Mouse (Mus musculus) limb, embryonic 11.5 days (tissue): ENCODE data around the gene Cul9. TPM values are rescaled to one million over a fixed set of nuclear protein-coding genes. Genes with fewer than 3 reads are reported as not detected.
A peak's percentile ranks its signal among the peaks of the same experiment; 100 is the strongest.

ENCODE experiments used
- ATAC-seq: fragments of 200-750 bp; cut with Nextera tagmentation; 2 replicates; pipeline ENCODE4 v1.8.0; 2017; ENCODE audit warnings: low read depth; ENCODE audit not compliant: insufficient number of reproducible peaks, low FRiP score, low TSS enrichment
- DNase-seq: peaks from one replicate; pipeline ENCODE4 v3.0.0-alpha.2; 2015; ENCODE audit warnings: low spot score
- H3K27ac ChIP-seq: fragments of 300-500 bp; sonication (generic); replicated peaks from 2 replicates; pipeline ENCODE4 v1.5.1; 2014; ENCODE audit warnings: low read depth, mild to moderate bottlenecking, low read length
- H3K27me3 ChIP-seq: fragments of 300-500 bp; sonication (generic); 2 replicates; pipeline ENCODE4 v1.6.1; 2014; ENCODE audit warnings: mild to moderate bottlenecking, low read length, mixed read lengths; ENCODE audit not compliant: control insufficient read depth, insufficient read depth
- H3K36me3 ChIP-seq: fragments of 300-500 bp; sonication (generic); 2 replicates; pipeline ENCODE4 v1.6.1; 2014; ENCODE audit warnings: mild to moderate bottlenecking, low read length, moderate library complexity, mixed read lengths; ENCODE audit not compliant: control insufficient read depth, insufficient read depth
- H3K4me1 ChIP-seq: fragments of 300-500 bp; sonication (generic); 2 replicates; pipeline ENCODE4 v1.6.1; 2014; ENCODE audit warnings: low read length, mixed read lengths; ENCODE audit not compliant: control insufficient read depth, insufficient read depth
- H3K4me2 ChIP-seq: fragments of 300-500 bp; sonication (generic); 2 replicates; pipeline ENCODE4 v1.6.1; 2014; ENCODE audit warnings: low read depth, mild to moderate bottlenecking, moderate library complexity; ENCODE audit not compliant: severe bottlenecking
- H3K4me3 ChIP-seq: fragments of 300-500 bp; sonication (generic); 2 replicates; pipeline ENCODE4 v1.5.1; 2014; ENCODE audit warnings: low read depth, low read length
- H3K9ac ChIP-seq: fragments of 300-500 bp; sonication (generic); 2 replicates; pipeline ENCODE4 v1.6.1; 2014; ENCODE audit warnings: mild to moderate bottlenecking, low read length
- H3K9me3 ChIP-seq: fragments of 300-500 bp; sonication (generic); 2 replicates; pipeline ENCODE4 v1.6.1; 2016; ENCODE audit warnings: low read length; ENCODE audit not compliant: control insufficient read depth
- WGBS: fragments of 180-500 bp; shearing (Covaris S2); extraction: QIAGEN DNeasy Blood & Tissue Kit; methylation state at CpG from one replicate; pipeline ENCODE4 v1.1.7; 2014; 5-methylcytosine and 5-hydroxymethylcytosine counted together
- polyA plus RNA-seq: library from polyadenylated mRNA; unstranded; fragments of >200 nt; fragmentation: Nextera tagmentation; extraction: Ambion mirVana; gene quantifications from 2 replicates; pipeline ENCODE4 v1.2.1, GENCODE M21; 2014

Gene Cul9
- polyA plus RNA-seq: 3.8 and 3.9 TPM in 2 replicates

DNA sequence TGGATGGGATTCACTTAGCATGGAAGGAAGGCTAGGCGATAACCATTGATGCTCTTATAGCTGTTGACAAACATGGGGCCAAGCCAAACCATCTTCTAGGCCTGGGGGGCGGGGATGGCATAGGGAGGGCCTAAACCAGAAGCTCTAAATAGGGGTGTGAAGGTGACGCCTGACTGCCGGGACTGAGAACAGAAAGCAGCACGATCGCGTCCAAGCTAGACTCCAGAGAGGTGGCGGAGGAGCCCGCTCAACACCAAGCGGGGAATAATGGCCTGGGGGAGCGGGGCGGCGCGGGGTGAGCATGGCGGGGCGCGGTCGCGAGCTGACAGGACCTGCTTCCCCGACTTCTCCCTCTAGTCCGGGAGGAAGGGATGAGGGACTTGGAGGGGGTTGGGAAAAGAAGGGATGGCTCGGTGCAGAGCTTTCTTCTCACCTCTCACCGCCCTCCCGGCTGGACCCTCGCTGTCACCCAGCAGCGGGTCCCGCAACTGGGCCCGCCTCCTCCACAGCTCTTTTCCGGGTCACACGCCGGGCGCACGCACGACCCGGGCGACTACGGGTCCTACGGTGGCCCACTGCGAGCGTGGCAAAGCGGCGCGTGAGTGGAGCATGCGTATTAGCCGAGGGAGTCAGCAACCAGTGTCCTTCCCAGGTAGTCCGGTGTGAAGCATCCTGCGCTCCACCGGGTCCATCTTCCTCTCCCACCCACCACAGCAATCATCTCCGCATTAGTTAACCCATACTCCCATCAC lies at the start of gene Cul9:
Cul9 (minus strand) TSS at position 576 of the 752 bp plus-strand sequence.
- ATAC-seq: no peak; the same call in 1 of the 2 replicates
- Histone ChIP-seq H3K4me3 (peak within 1 kb of the TSS; percentile 46), H3K36me3 (peaks cover 14% of the 10 kb centered on the region), H3K9me3 (no peaks in the 10 kb centered on the region), H3K27me3 (no peaks in the 10 kb centered on the region), H3K27ac (no peak within 1 kb of the TSS), H3K4me2 (peak within 1 kb of the TSS; percentile 53), H3K9ac (peak within 1 kb of the TSS; percentile 32), H3K4me1 (peaks cover 22% of the 10 kb centered on the region)
- DNase-seq: peak; percentile 73
- 1% methylated on average over 47 of the region's 49 CpGs for WGBS

- peaks cover 12% of the 10 kb centered on the region for H3K4me1 ChIP-seq
- H3K9me3 ChIP-seq: no peaks in the 10 kb centered on the region
- H3K36me3 ChIP-seq: peaks cover 2% of the 10 kb centered on the region; the same call in 1 of the 2 replicates
- H3K4me3 ChIP-seq: no peak overlapping the region
- WGBS: 81% methylated on average over 6 of the region's 6 CpGs
- peak overlapping the region; percentile 17; the same call in 1 of the 2 replicates for H3K9ac ChIP-seq
- no peak overlapping the region for H3K4me2 ChIP-seq
- ATAC-seq: no peak
- no peaks in the 10 kb centered on the region for H3K27me3 ChIP-seq
- peak overlapping the region; percentile 70 for H3K27ac ChIP-seq
- no peak for DNase-seq
These were observed 49.1 kb upstream of the Cul9 start for GRCm38 (mm10) chr17:46595336-46595735.

GRCm38 (mm10) chr17:46594606-46595005 lies 48.4 kb upstream of the Cul9 start:
- no peak overlapping the region for H3K4me3 ChIP-seq
- H3K4me1 ChIP-seq: peaks cover 12% of the 10 kb centered on the region
- DNase-seq (peak; percentile 56), ATAC-seq (peak; percentile 74)
- no peaks in the 10 kb centered on the region for H3K27me3 ChIP-seq
- peak overlapping the region; percentile 70 for H3K27ac ChIP-seq
- WGBS: 7% methylated on average over 9 of the region's 9 CpGs
- H3K4me2 ChIP-seq: no peak overlapping the region; the same call in 1 of the 2 replicates
- no peak overlapping the region; the same call in 1 of the 2 replicates for H3K9ac ChIP-seq
- H3K9me3 ChIP-seq: no peaks in the 10 kb centered on the region
- H3K36me3 ChIP-seq: peaks cover 2% of the 10 kb centered on the region; the same call in 1 of the 2 replicates

- DNase-seq (no peak), ATAC-seq (no peak)
- Histone ChIP-seq H3K4me3 (no peak overlapping the region), H3K9me3 (no peaks in the 10 kb centered on the region), H3K27me3 (no peaks in the 10 kb centered on the region), H3K36me3 (peaks cover 5% of the 10 kb centered on the region; the same call in 1 of the 2 replicates), H3K27ac (no peak overlapping the region), H3K4me1 (peaks cover 12% of the 10 kb centered on the region), H3K9ac (no peak overlapping the region), H3K4me2 (no peak overlapping the region)
- 93% methylated on average over 4 of the region's 4 CpGs for WGBS
These were observed 46.9 kb upstream of the Cul9 start for GRCm38 (mm10) chr17:46593124-46593523.

DNA sequence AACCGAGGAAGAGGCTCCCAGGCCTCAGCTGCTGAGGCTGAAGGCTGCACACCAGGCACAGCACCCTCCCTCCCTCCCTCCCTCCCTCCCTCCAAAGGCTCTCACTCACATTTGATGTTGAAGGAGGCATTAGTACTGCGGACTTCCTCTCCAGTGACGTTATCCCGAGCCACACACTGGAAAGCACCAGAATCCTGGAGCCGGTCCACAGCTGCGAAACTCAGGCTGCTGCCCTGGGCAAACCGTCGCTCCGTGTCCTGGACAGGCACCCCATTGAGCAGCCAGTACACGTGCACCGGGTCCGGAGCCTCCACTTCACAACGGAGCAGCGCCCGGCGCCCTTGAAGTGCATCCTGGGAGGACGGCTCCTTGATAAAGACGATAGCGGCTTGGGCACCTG lies 45.2 kb upstream of the Cul9 start:
- no peaks in the 10 kb centered on the region for H3K27me3 ChIP-seq
- no peak overlapping the region for H3K9ac ChIP-seq
- DNase-seq (no peak), ATAC-seq (no peak)
- no peaks in the 10 kb centered on the region for H3K9me3 ChIP-seq
- H3K36me3 ChIP-seq: peaks cover 12% of the 10 kb centered on the region
- no peak overlapping the region for H3K4me3 ChIP-seq
- 84% methylated on average over 19 of the region's 19 CpGs for WGBS
- H3K27ac ChIP-seq: no peak overlapping the region
- H3K4me2 ChIP-seq: no peak overlapping the region
- H3K4me1 ChIP-seq: peaks cover 12% of the 10 kb centered on the region

DNA sequence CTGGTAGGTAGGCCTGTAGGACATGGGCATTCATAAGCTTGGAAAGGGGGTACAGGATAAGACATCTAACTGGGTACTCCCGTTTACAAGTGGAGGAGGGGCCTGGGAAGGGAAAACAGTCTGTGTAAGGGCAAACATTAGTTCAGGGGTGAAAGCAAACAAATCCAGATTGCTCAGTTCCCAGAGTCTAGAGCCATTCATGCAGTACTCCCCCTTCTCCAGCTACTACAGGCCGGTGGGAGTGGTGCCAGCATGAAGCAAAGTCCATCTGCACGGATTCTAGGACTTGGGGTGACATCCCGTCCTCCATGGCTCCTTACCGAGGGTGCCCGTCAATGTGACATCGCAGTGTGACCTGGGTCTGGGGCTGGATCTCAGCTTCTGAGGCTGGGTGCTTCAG lies 44.3 kb upstream of the Cul9 start:
- no peak for DNase-seq
- H3K36me3 ChIP-seq: peaks cover 18% of the 10 kb centered on the region
- H3K9me3 ChIP-seq: no peaks in the 10 kb centered on the region

GRCm38 (mm10) chr17:46589635-46590314 lies 43.6 kb upstream of the Cul9 start:
- Histone ChIP-seq H3K9ac (no peak overlapping the region), H3K27ac (no peak overlapping the region), H3K4me1 (peaks cover 5% of the 10 kb centered on the region), H3K27me3 (no peaks in the 10 kb centered on the region), H3K36me3 (peaks cover 20% of the 10 kb centered on the region), H3K4me3 (no peak overlapping the region), H3K9me3 (no peaks in the 10 kb centered on the region), H3K4me2 (no peak overlapping the region)
- DNase-seq (no peak), ATAC-seq (no peak)
- WGBS: 94% methylated on average over 16 of the region's 16 CpGs

More for the DNA sequence above, 44.3 kb upstream of the Cul9 start:
- H3K27ac ChIP-seq: no peak overlapping the region
- WGBS: 95% methylated on average over 7 of the region's 7 CpGs
- H3K4me2 ChIP-seq: no peak overlapping the region
- H3K27me3 ChIP-seq: no peaks in the 10 kb centered on the region
- ATAC-seq: no peak
- no peak overlapping the region for H3K9ac ChIP-seq
- no peak overlapping the region for H3K4me3 ChIP-seq
- H3K4me1 ChIP-seq: peaks cover 12% of the 10 kb centered on the region

DNA sequence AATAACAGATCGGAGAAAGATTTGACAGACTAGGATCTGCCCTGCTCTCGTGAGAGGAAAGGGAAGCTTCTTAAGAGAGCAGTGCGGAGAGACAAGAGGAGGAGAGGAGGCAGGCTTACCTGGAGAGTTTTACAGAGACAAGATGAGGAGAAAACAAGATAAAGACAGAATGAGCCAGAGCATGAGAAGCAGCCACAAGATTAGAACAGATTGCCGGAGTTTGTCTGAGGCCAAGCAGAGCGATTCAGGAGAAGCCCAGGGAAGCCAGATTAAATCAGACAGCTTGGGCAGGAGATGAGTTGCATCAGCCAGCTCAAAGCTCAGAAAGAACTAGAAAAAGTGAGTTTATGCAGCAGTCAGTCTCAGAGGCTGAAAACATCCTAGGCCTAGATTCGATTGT lies 42.7 kb upstream of the Cul9 start:
- no peak overlapping the region for H3K4me2 ChIP-seq
- H3K4me3 ChIP-seq: no peak overlapping the region
- 94% methylated on average over 6 of the region's 6 CpGs for WGBS
- no peaks in the 10 kb centered on the region for H3K27me3 ChIP-seq
- DNase-seq: no peak
- ATAC-seq: no peak
- peaks cover 20% of the 10 kb centered on the region for H3K36me3 ChIP-seq
- no peaks in the 10 kb centered on the region for H3K4me1 ChIP-seq
- no peaks in the 10 kb centered on the region for H3K9me3 ChIP-seq
- H3K9ac ChIP-seq: no peak overlapping the region
- H3K27ac ChIP-seq: no peak overlapping the region
